Mouse (Mus musculus) heart, embryonic 11.5 days (tissue): ENCODE measurements around the gene Abcg1. TPM values are rescaled to one million over a fixed set of nuclear protein-coding genes. Genes with fewer than 3 reads are reported as not detected.

ENCODE experiments used
- ATAC-seq: fragments of 200-750 bp; cut with Nextera tagmentation; replicated peaks from 2 replicates; pipeline ENCODE4 v1.8.0; 2017; ENCODE audit warnings: moderate library complexity; ENCODE audit not compliant: insufficient number of reproducible peaks, low FRiP score, low TSS enrichment
- H3K27ac ChIP-seq: fragments of 300-500 bp; sonication (generic); 2 replicates; pipeline ENCODE4 v1.5.1; 2014; ENCODE audit warnings: mild to moderate bottlenecking, low read depth, low read length
- H3K27me3 ChIP-seq: fragments of 300-500 bp; sonication (generic); 2 replicates; pipeline ENCODE4 v1.6.1; 2014; ENCODE audit warnings: mild to moderate bottlenecking, low read length, mixed read lengths; ENCODE audit not compliant: control insufficient read depth, insufficient read depth
- H3K36me3 ChIP-seq: fragments of 300-500 bp; sonication (generic); 2 replicates; pipeline ENCODE4 v1.6.1; 2014; ENCODE audit warnings: mild to moderate bottlenecking, low read length, moderate library complexity, mixed read lengths; ENCODE audit not compliant: control insufficient read depth, insufficient read depth
- H3K4me1 ChIP-seq: fragments of 300-500 bp; sonication (generic); 2 replicates; pipeline ENCODE4 v1.6.1; 2014; ENCODE audit warnings: low read length; ENCODE audit not compliant: control insufficient read depth, insufficient read depth
- H3K4me2 ChIP-seq: fragments of 300-500 bp; sonication (generic); 2 replicates; pipeline ENCODE4 v1.6.1; 2014; ENCODE audit warnings: mild to moderate bottlenecking, moderate library complexity
- H3K4me3 ChIP-seq: fragments of 300-500 bp; sonication (generic); 2 replicates; pipeline ENCODE4 v1.5.1; 2014; ENCODE audit warnings: low read depth, low read length
- H3K9ac ChIP-seq: fragments of 300-500 bp; sonication (generic); 2 replicates; pipeline ENCODE4 v1.6.1; 2014; ENCODE audit warnings: mild to moderate bottlenecking, low read depth, low read length, moderate library complexity
- H3K9me3 ChIP-seq: fragments of 300-500 bp; sonication (generic); replicated peaks from 2 replicates; pipeline ENCODE4 v1.6.1; 2016; ENCODE audit warnings: low read length; ENCODE audit not compliant: control insufficient read depth
- WGBS: fragments of 180-500 bp; shearing (Covaris S2); extraction: QIAGEN DNeasy Blood & Tissue Kit; methylation state at CpG from one replicate; pipeline ENCODE4 v1.1.7; 2014; ENCODE audit not compliant: insufficient replicate concordance; 5-methylcytosine and 5-hydroxymethylcytosine counted together
- polyA plus RNA-seq: library from polyadenylated mRNA; unstranded; fragments of >200 nt; fragmentation: Nextera tagmentation; extraction: Ambion mirVana; gene quantifications from 2 replicates; pipeline ENCODE4 v1.2.1, GENCODE M21; 2014

Gene Abcg1
- polyA plus RNA-seq, 1 experiment from 2014 or later = 6.4 TPM

DNA sequence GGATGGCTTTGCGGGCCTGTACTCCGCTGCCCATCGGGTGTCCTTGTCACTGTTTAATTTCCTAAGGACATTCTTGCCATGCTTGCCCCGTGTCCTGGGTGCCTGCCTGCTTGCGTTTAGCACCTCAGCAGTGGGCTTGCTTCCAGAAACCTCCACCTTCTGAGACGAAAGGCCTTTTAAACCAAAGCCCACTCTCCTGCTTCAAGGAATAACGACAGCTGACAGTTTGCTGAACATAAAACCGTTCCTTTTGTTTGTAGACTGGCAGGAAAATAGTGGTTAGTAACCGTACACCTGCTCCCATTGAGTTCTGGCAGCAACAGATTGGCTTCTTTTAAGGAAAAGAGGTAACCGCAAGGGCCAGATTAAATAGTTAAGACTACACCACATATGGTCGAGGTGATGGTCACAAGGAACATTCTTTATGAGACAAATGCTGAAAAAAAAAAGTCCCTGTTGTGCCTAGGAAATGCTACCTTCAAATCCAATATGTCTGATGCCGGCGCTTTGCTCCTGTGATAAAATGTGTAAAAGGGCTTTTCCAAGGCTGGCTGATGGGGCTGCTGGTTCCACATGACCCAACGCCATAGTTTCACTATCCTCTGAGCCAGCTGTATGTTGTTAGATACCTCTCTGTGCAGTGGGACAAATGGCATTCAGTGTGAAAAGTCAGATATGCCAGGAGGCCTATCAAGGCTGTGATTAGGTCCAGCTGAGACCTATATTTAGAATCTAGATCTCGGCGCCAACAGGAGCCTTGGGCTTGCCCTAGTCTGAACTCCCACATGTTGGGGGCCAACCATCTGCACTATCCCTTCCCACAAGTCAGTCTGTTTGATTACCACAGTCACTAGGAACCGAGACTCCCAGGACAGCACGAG, 14.2 kb downstream of the Abcg1 start:
- Histone ChIP-seq H3K4me2 (peak overlapping the region; percentile 31), H3K4me1 (peaks cover 58% of the 10 kb centered on the region), H3K27ac (peak overlapping the region; percentile 77), H3K9me3 (no peaks in the 10 kb centered on the region), H3K9ac (no peak overlapping the region), H3K4me3 (no peak overlapping the region), H3K36me3 (no peaks in the 10 kb centered on the region), H3K27me3 (no peaks in the 10 kb centered on the region)
- 34% methylated on average over 18 of the region's 18 CpGs for WGBS
- no peak for ATAC-seq

DNA sequence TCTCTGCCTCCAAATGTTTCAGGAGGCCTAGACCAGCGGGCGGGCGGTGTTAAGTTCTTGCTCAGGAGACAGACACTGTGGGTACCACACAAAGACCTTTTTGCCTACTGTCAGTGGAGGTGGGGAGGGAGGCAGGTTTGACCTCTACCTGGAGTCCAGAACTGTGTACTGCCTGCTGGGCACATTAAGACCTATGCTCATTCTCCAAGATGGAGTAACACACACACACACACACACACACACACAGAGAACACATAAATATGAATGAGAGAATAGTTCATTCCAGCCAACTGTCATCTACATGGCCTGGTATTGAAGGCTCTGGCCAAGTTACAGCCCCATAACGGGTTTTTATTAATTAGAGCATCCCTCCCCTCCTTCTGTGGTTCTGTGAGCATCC, 15.4 kb downstream of the Abcg1 start:
- Histone ChIP-seq H3K4me1 (peaks cover 55% of the 10 kb centered on the region), H3K27ac (peak overlapping the region; percentile 77), H3K4me3 (peak overlapping the region; percentile 31), H3K9me3 (no peaks in the 10 kb centered on the region), H3K27me3 (no peaks in the 10 kb centered on the region), H3K9ac (no peak overlapping the region), H3K4me2 (peak overlapping the region; percentile 62), H3K36me3 (no peaks in the 10 kb centered on the region)
- no peak for ATAC-seq
- WGBS = 70% methylated on average over 4 of the region's 4 CpGs

DNA sequence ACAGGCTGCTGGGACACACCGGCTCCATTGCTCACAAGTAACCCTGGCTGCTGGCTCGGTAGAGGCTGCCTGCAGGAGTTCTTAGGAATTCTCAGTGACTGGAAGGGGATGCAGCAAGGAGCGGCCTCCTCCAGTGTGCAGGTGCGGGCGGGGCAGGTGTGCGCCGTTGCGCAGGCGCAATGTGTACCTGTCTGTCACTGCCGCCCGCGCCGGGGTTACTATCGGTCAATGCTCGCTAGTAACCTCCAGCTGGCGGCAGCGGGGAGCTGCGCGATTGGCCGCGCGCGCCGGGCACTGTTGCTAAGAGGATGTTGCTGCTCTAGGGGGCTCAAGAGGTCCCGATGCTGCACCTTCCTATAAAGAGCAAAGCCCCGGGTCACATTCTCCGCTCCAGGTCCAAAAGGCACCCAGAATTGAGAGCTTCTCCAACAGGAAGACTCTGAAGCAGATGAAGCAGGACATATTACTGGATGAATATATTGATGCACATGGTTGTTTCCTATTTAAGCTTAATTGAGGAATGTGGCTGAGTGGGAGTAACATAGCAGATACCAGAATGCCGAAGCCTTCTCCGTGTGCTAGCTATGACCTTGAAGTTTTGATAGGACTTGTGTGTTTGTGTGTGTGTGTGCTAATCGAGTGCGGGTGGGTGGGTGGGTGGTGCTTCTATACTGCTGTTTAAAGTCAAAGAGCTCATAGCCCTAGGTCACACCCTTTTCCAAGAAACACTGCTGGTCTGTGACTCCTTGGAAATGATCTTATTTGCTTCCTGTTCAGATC, 16.0 kb downstream of the Abcg1 start:
- Histone ChIP-seq H3K4me1 (peaks cover 53% of the 10 kb centered on the region), H3K4me2 (peak overlapping the region; percentile 62), H3K9ac (no peak overlapping the region), H3K4me3 (peak overlapping the region; percentile 31), H3K27me3 (no peaks in the 10 kb centered on the region), H3K27ac (peak overlapping the region; percentile 77; the same call in 1 of the 2 replicates), H3K9me3 (no peaks in the 10 kb centered on the region), H3K36me3 (no peaks in the 10 kb centered on the region)
- peak; percentile 47 for ATAC-seq
- 4% methylated on average over 31 of the region's 31 CpGs for WGBS

DNA sequence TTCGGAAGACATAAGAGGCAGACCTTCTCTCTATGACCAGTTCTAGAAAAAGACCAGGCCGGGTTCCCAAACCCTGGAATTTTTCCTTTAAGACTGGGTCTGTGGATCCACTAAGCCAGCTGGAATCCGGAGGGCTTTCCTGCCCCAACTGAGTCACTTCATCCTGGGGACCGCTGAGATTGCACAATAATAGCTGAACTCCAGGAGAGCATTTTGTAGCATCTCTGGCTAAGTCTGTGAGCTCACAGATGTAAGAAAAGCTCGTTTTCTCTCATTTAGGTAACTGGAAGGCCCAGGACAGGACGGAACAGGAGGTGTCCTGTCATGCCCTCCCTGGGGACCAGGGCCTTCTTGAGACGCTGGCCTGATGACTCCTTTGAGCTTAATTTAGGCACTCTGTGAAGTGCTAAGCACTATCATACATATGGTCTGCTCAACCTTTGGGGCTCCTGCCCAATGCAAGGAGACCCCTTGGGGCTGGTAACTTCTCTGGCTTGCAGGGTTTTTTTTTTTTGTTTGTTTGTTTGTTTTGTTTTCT, 16.6 kb downstream of the Abcg1 start:
- ATAC-seq = no peak
- Histone ChIP-seq H3K27ac (peak overlapping the region; percentile 59), H3K9me3 (no peaks in the 10 kb centered on the region), H3K36me3 (no peaks in the 10 kb centered on the region), H3K4me1 (peaks cover 56% of the 10 kb centered on the region), H3K4me2 (peak overlapping the region; percentile 62), H3K27me3 (no peaks in the 10 kb centered on the region), H3K4me3 (peak overlapping the region; percentile 31), H3K9ac (no peak overlapping the region)
- 19% methylated on average over 7 of the region's 7 CpGs for WGBS

DNA sequence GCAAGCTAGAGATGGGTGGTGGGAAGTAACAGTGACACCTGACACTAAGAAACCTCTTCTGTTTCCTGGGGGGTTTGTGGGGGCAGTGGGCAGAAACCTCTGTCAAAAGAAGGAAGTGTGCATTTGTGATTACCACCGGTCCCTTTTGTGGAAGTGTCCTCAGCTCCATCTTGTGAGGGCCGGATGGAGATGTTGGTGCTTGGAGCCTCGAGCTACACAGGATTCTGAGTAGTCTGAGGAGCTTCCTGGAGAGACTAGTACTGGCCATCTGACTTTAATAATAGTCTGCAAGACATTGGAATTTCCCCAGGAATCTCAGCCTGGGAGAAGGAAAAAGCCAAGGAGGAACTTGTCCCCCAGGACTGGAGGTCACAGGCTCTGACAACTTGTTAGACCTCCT, 17.2 kb downstream of the Abcg1 start:
- H3K4me1 ChIP-seq = peaks cover 60% of the 10 kb centered on the region
- H3K4me2 ChIP-seq = no peak overlapping the region; the same call in 1 of the 2 replicates
- no peak overlapping the region for H3K9ac ChIP-seq
- ATAC-seq = no peak
- H3K27ac ChIP-seq = no peak overlapping the region
- no peak overlapping the region for H3K4me3 ChIP-seq
- no peaks in the 10 kb centered on the region for H3K9me3 ChIP-seq
- H3K27me3 ChIP-seq = no peaks in the 10 kb centered on the region
- WGBS = 53% methylated on average over 3 of the region's 3 CpGs
- no peaks in the 10 kb centered on the region for H3K36me3 ChIP-seq

DNA sequence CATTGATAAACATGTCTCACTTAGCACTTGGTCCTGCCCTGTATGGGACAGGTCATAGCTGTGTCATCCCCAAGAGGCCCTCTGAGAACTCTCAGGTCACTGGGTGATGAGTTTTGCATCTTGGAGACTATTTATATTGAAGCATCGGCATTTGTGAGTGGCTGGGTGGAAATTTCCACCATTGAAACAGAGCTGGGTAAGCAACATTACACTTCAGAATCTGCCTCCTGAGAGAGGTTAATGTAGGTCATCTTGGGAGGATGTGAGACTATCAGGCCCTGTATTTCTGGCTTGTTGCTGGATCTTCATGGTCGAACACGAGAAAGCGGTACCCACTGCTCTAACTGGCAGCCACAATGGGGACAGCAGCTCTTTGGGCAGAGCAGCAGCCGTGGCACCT, 18.0 kb downstream of the Abcg1 start:
- no peak overlapping the region for H3K27ac ChIP-seq
- H3K36me3 ChIP-seq = no peaks in the 10 kb centered on the region
- no peaks in the 10 kb centered on the region for H3K9me3 ChIP-seq
- no peak for ATAC-seq
- H3K4me2 ChIP-seq = no peak overlapping the region
- H3K9ac ChIP-seq = no peak overlapping the region
- H3K27me3 ChIP-seq = no peaks in the 10 kb centered on the region
- H3K4me3 ChIP-seq = no peak overlapping the region
- 78% methylated on average over 5 of the region's 5 CpGs for WGBS
- peaks cover 62% of the 10 kb centered on the region for H3K4me1 ChIP-seq

DNA sequence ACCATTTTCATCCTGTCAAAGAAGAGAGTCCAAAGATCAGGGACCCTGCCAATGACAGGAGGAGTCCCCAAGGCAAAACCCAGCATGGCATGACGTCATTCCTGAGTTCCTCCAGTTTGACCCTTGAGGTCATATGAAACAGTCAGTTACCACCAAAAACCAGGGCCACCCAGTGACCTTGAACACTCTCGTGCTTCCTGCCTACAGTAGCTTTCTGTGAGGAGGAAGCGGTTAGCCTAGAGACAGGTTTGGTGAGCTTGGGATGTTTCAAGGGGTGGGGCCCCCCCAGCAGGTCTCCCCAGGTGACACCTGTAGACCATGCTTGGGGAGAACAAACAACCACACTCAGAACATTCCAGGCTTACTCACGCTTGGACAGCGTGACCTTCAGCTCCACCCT, 20.1 kb downstream of the Abcg1 start:
- 71% methylated on average over 5 of the region's 5 CpGs for WGBS
- Histone ChIP-seq H3K4me3 (no peak overlapping the region), H3K9ac (no peak overlapping the region), H3K9me3 (no peaks in the 10 kb centered on the region), H3K27ac (no peak overlapping the region), H3K4me2 (no peak overlapping the region), H3K36me3 (no peaks in the 10 kb centered on the region), H3K4me1 (peaks cover 42% of the 10 kb centered on the region), H3K27me3 (no peaks in the 10 kb centered on the region)
- no peak for ATAC-seq

DNA sequence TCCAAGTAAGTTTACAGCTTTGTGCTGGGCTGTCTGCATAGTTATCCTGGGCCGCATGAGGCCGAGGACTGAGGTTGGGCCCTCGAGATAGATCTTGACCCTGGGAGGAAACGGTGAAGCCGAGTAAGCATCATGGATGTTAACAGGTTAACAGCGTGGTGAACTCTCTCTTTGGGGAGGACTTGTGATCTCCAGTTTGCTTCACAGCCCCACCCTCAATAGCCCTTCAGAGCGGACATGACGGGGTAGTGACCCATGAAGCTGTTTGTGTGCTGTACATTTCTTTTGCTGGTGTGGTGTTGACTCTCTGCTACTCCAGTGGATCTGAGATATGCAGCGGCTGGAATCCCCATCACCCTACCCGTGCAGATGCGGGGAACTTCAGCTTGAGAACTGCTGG, 21.1 kb downstream of the Abcg1 start:
- Histone ChIP-seq H3K4me2 (no peak overlapping the region), H3K27ac (peak overlapping the region; percentile 54; the same call in 1 of the 2 replicates)

More for the DNA sequence above, 21.1 kb downstream of the Abcg1 start:
- H3K9ac ChIP-seq = no peak overlapping the region
- H3K36me3 ChIP-seq = no peaks in the 10 kb centered on the region
- WGBS = 81% methylated on average over 11 of the region's 11 CpGs
- ATAC-seq = no peak
- peaks cover 31% of the 10 kb centered on the region for H3K4me1 ChIP-seq
- H3K9me3 ChIP-seq = no peaks in the 10 kb centered on the region
- H3K27me3 ChIP-seq = no peaks in the 10 kb centered on the region
- H3K4me3 ChIP-seq = no peak overlapping the region
